Mouse (Mus musculus): Measurements from ENCODE around the gene C3. TPM values are rescaled to one million over a fixed set of nuclear protein-coding genes. Genes with fewer than 3 reads are reported as not detected.
A peak's percentile ranks its signal among the peaks of the same experiment; 100 is the strongest.

C3 gene
- polyA plus RNA-seq, 1 experiment from 2014 or later, result 0.67 TPM

- H3K4me2 ChIP-seq, result no peak overlapping the region
- H3K4me1 ChIP-seq (ENCODE audit: insufficient read depth), result no peaks in the 10 kb centered on the region
- H3K9ac ChIP-seq, result no peak overlapping the region
- H3K27me3 ChIP-seq (ENCODE audit: insufficient read depth, low read length), result no peaks in the 10 kb centered on the region
- 77% methylated on average over 10 of the region's 10 CpGs for WGBS
- H3K4me3 ChIP-seq (ENCODE audit: low read depth, low read length), result no peak overlapping the region
- DNase-seq (no peak), ATAC-seq (ENCODE audit: insufficient read depth) (no peak)
- H3K36me3 ChIP-seq (ENCODE audit: insufficient read depth), result no peaks in the 10 kb centered on the region
- H3K27ac ChIP-seq (ENCODE audit: low read depth), result no peak overlapping the region
- no peaks in the 10 kb centered on the region for H3K9me3 ChIP-seq (ENCODE audit: low read depth, low read length)
- no peak for TF ChIP-seq CTCF (IDR thresholded peaks at IDR 0.05; ENCODE audit: low read depth)
These were observed 25.9 kb downstream of the C3 start for GRCm38 (mm10) chr17:57201841-57202724.

GRCm38 (mm10) chr17:57198252-57198651 is 29.7 kb downstream of the C3 start:
- WGBS, result 77% methylated on average over 3 of the region's 3 CpGs
- no peak for ATAC-seq (ENCODE audit: insufficient read depth)

GRCm38 (mm10) chr17:57195326-57196010 is 32.5 kb downstream of the C3 start:
- H3K9ac ChIP-seq, result no peak overlapping the region
- TF ChIP-seq CTCF (IDR thresholded peaks at IDR 0.05; ENCODE audit: low read depth), result no peak
- no peak overlapping the region for H3K4me2 ChIP-seq
- no peak for DNase-seq
- WGBS, result 75% methylated on average over 8 of the region's 8 CpGs
- no peaks in the 10 kb centered on the region for H3K9me3 ChIP-seq (ENCODE audit: low read depth, low read length)
- no peak for ATAC-seq (ENCODE audit: insufficient read depth)
- no peaks in the 10 kb centered on the region for H3K4me1 ChIP-seq (ENCODE audit: insufficient read depth)
- H3K27me3 ChIP-seq (ENCODE audit: insufficient read depth, low read length), result no peaks in the 10 kb centered on the region
- no peaks in the 10 kb centered on the region for H3K36me3 ChIP-seq (ENCODE audit: insufficient read depth)
- no peak overlapping the region for H3K27ac ChIP-seq (ENCODE audit: low read depth)
- H3K4me3 ChIP-seq (ENCODE audit: low read depth, low read length), result no peak overlapping the region

More at GRCm38 (mm10) chr17:57198252-57198651, 29.7 kb downstream of the C3 start:
- no peak overlapping the region for H3K9ac ChIP-seq
- DNase-seq, result no peak
- no peak for TF ChIP-seq CTCF (IDR thresholded peaks at IDR 0.05; ENCODE audit: low read depth)
- no peaks in the 10 kb centered on the region for H3K27me3 ChIP-seq (ENCODE audit: insufficient read depth, low read length)
- H3K27ac ChIP-seq (ENCODE audit: low read depth), result no peak overlapping the region
- no peak overlapping the region for H3K4me3 ChIP-seq (ENCODE audit: low read depth, low read length)
- H3K36me3 ChIP-seq (ENCODE audit: insufficient read depth), result no peaks in the 10 kb centered on the region
- H3K9me3 ChIP-seq (ENCODE audit: low read depth, low read length), result no peaks in the 10 kb centered on the region
- H3K4me1 ChIP-seq (ENCODE audit: insufficient read depth), result no peaks in the 10 kb centered on the region
- no peak overlapping the region for H3K4me2 ChIP-seq

- 84% methylated on average over 3 of the region's 3 CpGs for WGBS
These were observed 33.2 kb downstream of the C3 start for GRCm38 (mm10) chr17:57194771-57195170.

GRCm38 (mm10) chr17:57194041-57194507 is 33.9 kb downstream of the C3 start, which contains the start of gene Tnfsf14:
Gene Tnfsf14 (minus strand): TSS chr17:57194177.
- H3K27ac ChIP-seq (ENCODE audit: low read depth), result no peak within 1 kb of the TSS
- WGBS, result 65% methylated on average over 11 of the region's 11 CpGs
- no peak within 1 kb of the TSS for H3K4me2 ChIP-seq
- ATAC-seq (ENCODE audit: insufficient read depth) (no peak), DNase-seq (peak; percentile 6)
- H3K36me3 ChIP-seq (ENCODE audit: insufficient read depth), result no peaks in the 10 kb centered on the region
- H3K4me3 ChIP-seq (ENCODE audit: low read depth, low read length), result no peak within 1 kb of the TSS
- H3K27me3 ChIP-seq (ENCODE audit: insufficient read depth, low read length), result no peaks in the 10 kb centered on the region
- no peaks in the 10 kb centered on the region for H3K4me1 ChIP-seq (ENCODE audit: insufficient read depth)
- TF ChIP-seq CTCF (IDR thresholded peaks at IDR 0.05; ENCODE audit: low read depth), result no peak
- H3K9me3 ChIP-seq (ENCODE audit: low read depth, low read length), result no peaks in the 10 kb centered on the region
- H3K9ac ChIP-seq, result no peak within 1 kb of the TSS

More at GRCm38 (mm10) chr17:57194771-57195170, 33.2 kb downstream of the C3 start:
- Histone ChIP-seq H3K4me2 (no peak overlapping the region), H3K36me3 (ENCODE audit: insufficient read depth) (no peaks in the 10 kb centered on the region), H3K4me1 (ENCODE audit: insufficient read depth) (no peaks in the 10 kb centered on the region), H3K27me3 (ENCODE audit: insufficient read depth, low read length) (no peaks in the 10 kb centered on the region), H3K9me3 (ENCODE audit: low read depth, low read length) (no peaks in the 10 kb centered on the region), H3K27ac (ENCODE audit: low read depth) (no peak overlapping the region), H3K9ac (no peak overlapping the region), H3K4me3 (ENCODE audit: low read depth, low read length) (no peak overlapping the region)
- ATAC-seq (ENCODE audit: insufficient read depth) (no peak), DNase-seq (no peak)
- no peak for TF ChIP-seq CTCF (IDR thresholded peaks at IDR 0.05; ENCODE audit: low read depth)

GRCm38 (mm10) chr17:57188510-57189192 is 39.3 kb downstream of the C3 start:
- Histone ChIP-seq H3K4me1 (ENCODE audit: insufficient read depth) (no peaks in the 10 kb centered on the region), H3K9me3 (ENCODE audit: low read depth, low read length) (no peaks in the 10 kb centered on the region), H3K36me3 (ENCODE audit: insufficient read depth) (no peaks in the 10 kb centered on the region), H3K4me2 (no peak overlapping the region), H3K4me3 (ENCODE audit: low read depth, low read length) (no peak overlapping the region), H3K27ac (ENCODE audit: low read depth) (no peak overlapping the region), H3K27me3 (ENCODE audit: insufficient read depth, low read length) (no peaks in the 10 kb centered on the region), H3K9ac (no peak overlapping the region)
- TF ChIP-seq CTCF (IDR thresholded peaks at IDR 0.05; ENCODE audit: low read depth), result no peak
- DNase-seq (no peak), ATAC-seq (ENCODE audit: insufficient read depth) (no peak)
- WGBS, result 53% methylated on average over 12 of the region's 12 CpGs
